Mouse (Mus musculus) retina, postnatal 1 day (tissue): ENCODE results near the gene Retreg1.

Source experiments
- DNase-seq: peaks from one replicate; pipeline ENCODE4 v3.0.0-alpha.2; 2012

The Retreg1 gene

GRCm38 (mm10) chr15:26021721-26022120 is 178.7 kb downstream of the Retreg1 start:
- peak; percentile 91 for DNase-seq

DNA sequence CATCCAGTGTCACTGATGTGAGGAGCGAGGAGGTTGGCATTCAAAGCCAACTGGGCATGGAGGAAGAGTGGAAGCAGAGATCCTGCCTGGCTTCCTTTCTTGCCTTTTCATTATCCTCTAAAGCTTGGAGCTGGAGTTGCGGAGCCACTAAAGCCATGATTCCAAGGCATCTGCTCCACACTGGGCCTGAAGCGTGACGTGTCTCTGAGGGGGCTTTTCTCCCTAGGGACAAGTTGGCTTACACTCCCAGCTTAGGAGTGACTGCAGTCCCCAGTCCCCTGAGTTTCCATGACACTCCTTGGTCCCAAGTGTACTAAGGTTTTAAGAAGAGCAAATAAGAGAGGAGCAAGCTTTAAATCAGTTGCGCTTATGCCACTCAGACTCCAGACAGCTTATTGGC is 179.7 kb downstream of the Retreg1 start:
- DNase-seq: no peak
